Mouse (Mus musculus) ZHBTc4 (cell line): ENCODE measurements at regions not wholly inside any gene's neighbourhood (a gene's known extent, or its start where the extent isn't known, plus 50 kb on each side); places are given as distances from the start of the nearest gene placed in this dataset.
A peak's percentile ranks its signal among the peaks of the same experiment; 100 is the strongest.

Experiments used
- DNase-seq: peaks from one replicate; pipeline ENCODE4 v3.0.0-alpha.2; 2011; ENCODE audit warnings: low read depth, low spot score

- DNase-seq = peak; percentile 3
Measured at GRCm38 (mm10) chr16:39284484-39284883, 392.0 kb downstream of the Igsf11 start.

- peak; percentile 5 for DNase-seq
Measured at GRCm38 (mm10) chr16:39285028-39285744, 392.7 kb downstream of the Igsf11 start.

GRCm38 (mm10) chr16:39286797-39287565, 394.5 kb downstream of the Igsf11 start:
- no peak for DNase-seq

GRCm38 (mm10) chr16:39298856-39299255, 406.4 kb downstream of the Igsf11 start:
- DNase-seq = no peak

GRCm38 (mm10) chr16:39302902-39303361, 410.5 kb downstream of the Igsf11 start:
- no peak for DNase-seq

GRCm38 (mm10) chr16:39303371-39303770, 410.9 kb downstream of the Igsf11 start:
- no peak for DNase-seq

GRCm38 (mm10) chr16:39307951-39308350, 415.5 kb downstream of the Igsf11 start:
- no peak for DNase-seq

- peak; percentile 71 for DNase-seq
Measured at GRCm38 (mm10) chr16:39316752-39317594, 424.5 kb downstream of the Igsf11 start.

GRCm38 (mm10) chr16:39325627-39326026, 433.2 kb downstream of the Igsf11 start:
- no peak for DNase-seq

GRCm38 (mm10) chr16:39363657-39364056, 471.2 kb downstream of the Igsf11 start:
- DNase-seq = no peak

- no peak for DNase-seq
Measured at GRCm38 (mm10) chr16:39368276-39368675, 475.8 kb downstream of the Igsf11 start.

GRCm38 (mm10) chr16:39374616-39375015, 482.1 kb downstream of the Igsf11 start:
- no peak for DNase-seq

GRCm38 (mm10) chr16:39379959-39380358, 487.5 kb downstream of the Igsf11 start:
- no peak for DNase-seq

- no peak for DNase-seq
Measured at GRCm38 (mm10) chr16:39389943-39390342, 497.5 kb downstream of the Igsf11 start.

- DNase-seq = no peak
Measured at GRCm38 (mm10) chr16:39390626-39391025, 498.2 kb downstream of the Igsf11 start.

GRCm38 (mm10) chr16:39402101-39402749, 509.8 kb downstream of the Igsf11 start:
- DNase-seq = no peak

- DNase-seq = no peak
Measured at GRCm38 (mm10) chr16:39431581-39431980, 539.1 kb downstream of the Igsf11 start.

- no peak for DNase-seq
Measured at GRCm38 (mm10) chr16:39445740-39446139, 538.4 kb upstream of the Lsamp start.

GRCm38 (mm10) chr16:39453400-39454138, 530.6 kb upstream of the Lsamp start:
- DNase-seq = peak; percentile 35
